Mouse (Mus musculus): ENCODE measurements around the gene Kcnma1.

- TF ChIP-seq POLR2A (IDR thresholded peaks at IDR 0.05; ENCODE audit: control insufficient read depth, low read depth, low read length), result no peak
- no peak for TF ChIP-seq CTCF (IDR thresholded peaks at IDR 0.05; ENCODE audit: control insufficient read depth, insufficient read depth, insufficient replicate concordance, low read depth, low read length)
Measured at GRCm38 (mm10) chr14:23638078-23638695, 376.1 kb downstream of the Kcnma1 start.

Data from testis, adult 2 months (tissue).